In the genomic region with DNA sequence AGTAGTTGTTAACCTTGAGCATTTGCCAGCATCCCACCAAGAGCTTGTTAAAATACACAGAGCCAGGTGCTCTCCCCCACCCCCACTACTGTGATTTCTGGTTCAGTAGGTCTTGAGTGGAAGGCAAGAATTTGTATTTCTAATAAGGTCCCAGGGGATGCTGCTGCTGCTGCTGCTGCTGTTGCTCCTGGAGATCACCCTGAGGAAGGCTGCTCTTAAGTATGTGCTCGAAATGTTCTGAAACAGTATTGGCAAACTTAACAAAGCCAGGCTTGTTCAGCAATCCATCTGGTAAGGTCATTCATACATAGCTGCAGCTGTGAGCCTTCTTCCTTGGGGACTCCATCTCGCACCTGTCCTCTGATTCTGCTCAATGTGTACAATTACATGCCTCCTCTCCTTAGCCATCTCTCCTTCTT, we compare ENCODE assay signal across 13 mouse cellular contexts.
DNase-seq lines count a peak whose midpoint lies in the region; ATAC-seq and TF ChIP-seq lines count a peak whose summit lies in the region.
"Had no signal": no experiment of that assay in that cellular context is flagged by ENCODE, and none has a peak within 500 bp of the region (broad histone marks: within the 10 kb centered on the region; RNA-seq: fewer than 3 reads in every experiment).

No protein-coding gene starts in this region.

- 48% methylated on average over 2 of the region's 2 CpGs for WGBS in hindbrain, embryonic 12.5 days
- WGBS in hindbrain, embryonic 10.5 days = 71% methylated on average over 2 of the region's 2 CpGs
- WGBS in embryonic facial prominence, embryonic 11.5 days = 30% methylated on average over 2 of the region's 2 CpGs
- 37% methylated on average over 2 of the region's 2 CpGs for WGBS in hindbrain, embryonic 15.5 days
- WGBS in midbrain, postnatal 0 days = 46% methylated on average over 2 of the region's 2 CpGs

- H3K27ac ChIP-seq in hindbrain, embryonic 12.5 days = no peak overlapping the region
- H3K27ac ChIP-seq in hindbrain, embryonic 10.5 days = no peak overlapping the region
- no peak overlapping the region for H3K27ac ChIP-seq in embryonic facial prominence, embryonic 11.5 days (replicated peaks; ENCODE audit: low read depth, low read length)
- no peak overlapping the region for H3K27ac ChIP-seq in hindbrain, embryonic 15.5 days (replicated peaks)
- H3K27ac ChIP-seq in midbrain, postnatal 0 days (ENCODE audit: low read depth, low read length) = no peak overlapping the region
- H3K27ac ChIP-seq: left cerebral cortex, adult 2 months had no signal

- no peak for TF ChIP-seq CTCF in midbrain, postnatal 0 days (IDR thresholded peaks at IDR 0.05)

- no peaks in the 10 kb centered on the region for H3K27me3 ChIP-seq in hindbrain, embryonic 12.5 days
- H3K27me3 ChIP-seq in hindbrain, embryonic 10.5 days (ENCODE audit: insufficient read depth, poor library complexity, severe bottlenecking) = no peaks in the 10 kb centered on the region
- no peaks in the 10 kb centered on the region for H3K27me3 ChIP-seq in embryonic facial prominence, embryonic 11.5 days (ENCODE audit: control insufficient read depth, insufficient read depth, low read length)
- no peaks in the 10 kb centered on the region for H3K27me3 ChIP-seq in hindbrain, embryonic 15.5 days
- H3K27me3 ChIP-seq in midbrain, postnatal 0 days (ENCODE audit: insufficient read depth, low read length) = no peaks in the 10 kb centered on the region

- H3K4me2 ChIP-seq in hindbrain, embryonic 12.5 days (replicated peaks) = no peak overlapping the region
- H3K4me2 ChIP-seq in embryonic facial prominence, embryonic 11.5 days (ENCODE audit: low read depth, low read length) = no peak overlapping the region
- H3K4me2 ChIP-seq in hindbrain, embryonic 15.5 days = no peak overlapping the region
- H3K4me2 ChIP-seq in midbrain, postnatal 0 days (ENCODE audit: low read depth, low read length, poor library complexity, severe bottlenecking) = no peak overlapping the region
- H3K4me2 ChIP-seq: lung, embryonic 14.5 days had no signal

- peak; percentile 32 for ATAC-seq in hindbrain, embryonic 12.5 days (ENCODE audit: low FRiP score)
- peak; percentile 57; the same call in 1 of the 2 replicates for ATAC-seq in embryonic facial prominence, embryonic 11.5 days (replicated peaks; ENCODE audit: insufficient number of reproducible peaks, low FRiP score, low TSS enrichment, low read depth)
- peak; percentile 71 for ATAC-seq in hindbrain, embryonic 15.5 days (ENCODE audit: low FRiP score, low read depth)
- peak; percentile 41 for ATAC-seq in midbrain, postnatal 0 days (ENCODE audit: low FRiP score)
- ATAC-seq: forebrain, embryonic 16.5 days had no signal

- no peaks in the 10 kb centered on the region for H3K36me3 ChIP-seq in hindbrain, embryonic 12.5 days
- H3K36me3 ChIP-seq in hindbrain, embryonic 10.5 days = no peaks in the 10 kb centered on the region
- H3K36me3 ChIP-seq in embryonic facial prominence, embryonic 11.5 days (replicated peaks; ENCODE audit: control insufficient read depth, insufficient read depth, low read depth, low read length) = no peaks in the 10 kb centered on the region
- no peaks in the 10 kb centered on the region for H3K36me3 ChIP-seq in hindbrain, embryonic 15.5 days
- no peaks in the 10 kb centered on the region for H3K36me3 ChIP-seq in midbrain, postnatal 0 days (ENCODE audit: insufficient read depth, low read length)

- H3K9ac ChIP-seq in hindbrain, embryonic 12.5 days = no peak overlapping the region
- no peak overlapping the region for H3K9ac ChIP-seq in embryonic facial prominence, embryonic 11.5 days (replicated peaks; ENCODE audit: low read length)
- no peak overlapping the region for H3K9ac ChIP-seq in hindbrain, embryonic 15.5 days
- H3K9ac ChIP-seq in midbrain, postnatal 0 days (replicated peaks; ENCODE audit: low read length, poor library complexity, severe bottlenecking) = no peak overlapping the region
- H3K9ac ChIP-seq: lung, embryonic 14.5 days had no signal

- no peak overlapping the region for H3K4me3 ChIP-seq in hindbrain, embryonic 12.5 days
- no peak overlapping the region for H3K4me3 ChIP-seq in hindbrain, embryonic 10.5 days
- H3K4me3 ChIP-seq in embryonic facial prominence, embryonic 11.5 days (ENCODE audit: low read depth, low read length) = no peak overlapping the region
- no peak overlapping the region for H3K4me3 ChIP-seq in hindbrain, embryonic 15.5 days
- no peak overlapping the region for H3K4me3 ChIP-seq in midbrain, postnatal 0 days (ENCODE audit: low read depth, low read length)
- H3K4me3 ChIP-seq: left cerebral cortex, adult 2 months had no signal

- H3K4me1 ChIP-seq in hindbrain, embryonic 12.5 days = peaks cover 17% of the 10 kb centered on the region
- H3K4me1 ChIP-seq in hindbrain, embryonic 10.5 days (replicated peaks) = peaks cover 19% of the 10 kb centered on the region; the same call in 1 of the 2 replicates
- no peaks in the 10 kb centered on the region for H3K4me1 ChIP-seq in embryonic facial prominence, embryonic 11.5 days (ENCODE audit: control insufficient read depth, insufficient read depth, low read length)
- peaks cover 7% of the 10 kb centered on the region for H3K4me1 ChIP-seq in hindbrain, embryonic 15.5 days (replicated peaks)
- no peaks in the 10 kb centered on the region; the same call in 1 of the 2 replicates for H3K4me1 ChIP-seq in midbrain, postnatal 0 days (ENCODE audit: insufficient read depth, low read length)

- no peaks in the 10 kb centered on the region for H3K9me3 ChIP-seq in hindbrain, embryonic 12.5 days (replicated peaks)
- H3K9me3 ChIP-seq in hindbrain, embryonic 10.5 days = no peaks in the 10 kb centered on the region
- H3K9me3 ChIP-seq in embryonic facial prominence, embryonic 11.5 days (replicated peaks; ENCODE audit: control insufficient read depth, low read length) = no peaks in the 10 kb centered on the region
- H3K9me3 ChIP-seq in hindbrain, embryonic 15.5 days = no peaks in the 10 kb centered on the region
- no peaks in the 10 kb centered on the region for H3K9me3 ChIP-seq in midbrain, postnatal 0 days (ENCODE audit: low read length)

- no peak for DNase-seq in hindbrain, embryonic 10.5 days (ENCODE audit: low spot score)
- DNase-seq in embryonic facial prominence, embryonic 11.5 days (ENCODE audit: low spot score) = peak; percentile 51
- peak; percentile 65 for DNase-seq in midbrain, postnatal 0 days (ENCODE audit: low spot score)
- no peak for DNase-seq in lung, postnatal 25 days (ENCODE audit: low spot score)
- no peak for DNase-seq in urinary bladder, adult 18-20 months (ENCODE audit: low spot score in 2 of 2)
- DNase-seq: kidney, postnatal 25 days; lung, embryonic 14.5 days; right cerebral cortex, adult 18-20 months; thymus, postnatal 4 days had no signal

Comparison
In these comparisons a context has a peak if more than half of its experiments do, and no peak if none do; other contexts are left out.
1. DNase-seq: peak in embryonic facial prominence, embryonic 11.5 days (single experiment) and midbrain, postnatal 0 days (single experiment); none in hindbrain, embryonic 10.5 days (single experiment), lung, postnatal 25 days (single experiment) and urinary bladder, adult 18-20 months (0 of 2).
2. Peak in every context shown above with its lines, with median percentiles within 50 percentile points of each other: ATAC-seq.